Mouse (Mus musculus) intestine, postnatal 0 days (tissue): ENCODE results near the gene Pfn2. TPM values are rescaled to one million over a fixed set of nuclear protein-coding genes. Genes with fewer than 3 reads are reported as not detected.
A peak's percentile ranks its signal among the peaks of the same experiment; 100 is the strongest.
"Not testable (repeated sequence)": the region's sequence is repeated elsewhere in the genome, so short reads cannot be mapped to it uniquely, and the experiment has no call there.

Experiments used
- ATAC-seq: fragments of 200-750 bp; cut with Nextera tagmentation; 2 replicates; pipeline ENCODE4 v1.8.0; 2017; ENCODE audit warnings: mild to moderate bottlenecking, moderate TSS enrichment, moderate library complexity
- H3K27ac ChIP-seq: fragments of 300-500 bp; sonication (generic); 2 replicates; pipeline ENCODE4 v1.5.1; 2014; ENCODE audit warnings: mild to moderate bottlenecking, low read depth, low read length, moderate library complexity
- H3K27me3 ChIP-seq: fragments of 300-500 bp; sonication (generic); replicated peaks from 2 replicates; pipeline ENCODE4 v1.6.1; 2014; ENCODE audit warnings: low read length, mixed read lengths; ENCODE audit not compliant: control insufficient read depth, insufficient read depth
- H3K36me3 ChIP-seq: fragments of 300-500 bp; sonication (generic); 2 replicates; pipeline ENCODE4 v1.6.1; 2014; ENCODE audit warnings: mild to moderate bottlenecking, moderate library complexity; ENCODE audit not compliant: control insufficient read depth, insufficient read depth
- H3K4me1 ChIP-seq: fragments of 300-500 bp; sonication (generic); replicated peaks from 2 replicates; pipeline ENCODE4 v1.6.1; 2014; ENCODE audit warnings: antibody characterized with exemption, low read length, mixed read lengths; ENCODE audit not compliant: control insufficient read depth, insufficient read depth
- H3K4me2 ChIP-seq: fragments of 300-500 bp; sonication (generic); replicated peaks from 2 replicates; pipeline ENCODE4 v1.6.1; 2014; ENCODE audit warnings: low read depth, mild to moderate bottlenecking, moderate library complexity
- H3K4me3 ChIP-seq: fragments of 300-500 bp; sonication (generic); 2 replicates; pipeline ENCODE4 v1.5.1; 2014; ENCODE audit warnings: low read depth, low read length
- H3K9ac ChIP-seq: fragments of 300-500 bp; sonication (generic); 2 replicates; pipeline ENCODE4 v1.6.1; 2014; ENCODE audit warnings: mild to moderate bottlenecking, low read depth, low read length
- H3K9me3 ChIP-seq: fragments of 300-500 bp; sonication (generic); 2 replicates; pipeline ENCODE4 v1.6.1; 2016; ENCODE audit warnings: mixed run types; ENCODE audit not compliant: control insufficient read depth
- CTCF ChIP-seq: sonication (generic); IDR thresholded peaks from 2 replicates; pipeline ENCODE4 v1.5.1; 2016; ENCODE audit warnings: low read depth, mild to moderate bottlenecking, control low read depth, antibody characterized with exemption, moderate library complexity
- WGBS: fragments of 180-500 bp; shearing (Covaris S2); extraction: QIAGEN DNeasy Blood & Tissue Kit; methylation state at CpG from one replicate; pipeline ENCODE4 v1.1.7; 2014; 5-methylcytosine and 5-hydroxymethylcytosine counted together
- polyA plus RNA-seq: library from polyadenylated mRNA; unstranded; fragments of >200 nt; fragmentation: Nextera tagmentation; extraction: Ambion mirVana; gene quantifications from 2 replicates; pipeline ENCODE4 v1.2.1, GENCODE M21; 2015

The Pfn2 gene
- polyA plus RNA-seq, 1 experiment from 2014 or later, result 41.5 TPM

DNA sequence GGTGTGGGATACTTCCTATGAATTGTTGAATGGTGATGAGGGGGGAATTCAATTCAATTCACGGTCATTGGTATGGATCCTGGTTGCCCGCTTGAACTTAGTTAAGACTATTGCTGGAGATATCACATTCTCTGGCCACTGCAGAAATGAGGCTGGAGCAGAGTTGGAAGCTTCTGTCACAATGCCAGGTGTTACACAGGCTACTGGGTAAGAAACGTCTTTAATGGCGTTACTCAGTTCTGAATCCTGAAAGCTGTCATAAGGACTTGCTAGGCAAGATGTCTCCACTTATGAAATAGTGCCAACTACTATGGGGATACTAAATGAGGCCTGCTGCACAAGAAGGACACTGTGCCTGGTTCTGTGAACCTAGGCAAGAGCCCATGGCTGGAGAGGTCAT, 11.0 kb downstream of the Pfn2 start:
- H3K4me1 ChIP-seq, result no peaks in the 10 kb centered on the region

GRCm38 (mm10) chr3:57833585-57833984, 14.3 kb downstream of the Pfn2 start:
- 94% methylated on average over 11 of the region's 11 CpGs for WGBS

More for the DNA sequence above, 11.0 kb downstream of the Pfn2 start:
- Histone ChIP-seq H3K4me3 (no peak overlapping the region), H3K27ac (no peak overlapping the region), H3K4me2 (no peak overlapping the region), H3K9ac (no peak overlapping the region), H3K36me3 (0 out of 2 replicates have a peak, but pooled peaks cover 8% of the 10 kb centered on the region), H3K27me3 (no peaks in the 10 kb centered on the region), H3K9me3 (no peaks in the 10 kb centered on the region)
- 93% methylated on average over 4 of the region's 4 CpGs for WGBS
- no peak for ATAC-seq
- no peak for TF ChIP-seq CTCF

DNA sequence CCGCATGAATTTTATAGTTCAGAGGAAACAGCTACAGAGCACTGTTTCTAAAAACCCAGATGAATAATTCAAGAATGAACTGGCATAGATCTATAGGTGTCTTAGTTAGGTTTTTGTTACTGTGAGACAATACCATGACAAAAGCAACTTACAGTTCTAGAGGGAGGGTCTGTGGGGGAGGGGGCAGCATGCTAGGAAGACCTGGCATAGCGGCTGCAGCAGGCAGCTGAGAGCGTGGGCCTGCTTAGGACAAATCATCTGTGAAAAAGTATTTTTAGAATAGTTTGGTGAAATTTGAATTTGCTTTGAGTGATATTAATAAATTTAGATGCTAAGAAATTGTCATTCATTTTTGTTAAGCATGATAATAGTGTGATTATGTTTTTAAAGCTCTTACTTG, 22.0 kb downstream of the Pfn2 start:
- H3K9ac ChIP-seq, result no peak overlapping the region
- WGBS, result 91% methylated on average over 3 of the region's 3 CpGs

More at GRCm38 (mm10) chr3:57833585-57833984, 14.3 kb downstream of the Pfn2 start:
- H3K9me3 ChIP-seq, result no peaks in the 10 kb centered on the region
- TF ChIP-seq CTCF, result no peak
- H3K4me2 ChIP-seq, result no peak overlapping the region
- H3K36me3 ChIP-seq, result peaks cover 16% of the 10 kb centered on the region; the same call in 1 of the 2 replicates
- ATAC-seq, result no peak
- no peak overlapping the region for H3K27ac ChIP-seq
- H3K4me3 ChIP-seq, result no peak overlapping the region
- H3K27me3 ChIP-seq, result no peaks in the 10 kb centered on the region
- H3K9ac ChIP-seq, result no peak overlapping the region
- no peaks in the 10 kb centered on the region for H3K4me1 ChIP-seq

DNA sequence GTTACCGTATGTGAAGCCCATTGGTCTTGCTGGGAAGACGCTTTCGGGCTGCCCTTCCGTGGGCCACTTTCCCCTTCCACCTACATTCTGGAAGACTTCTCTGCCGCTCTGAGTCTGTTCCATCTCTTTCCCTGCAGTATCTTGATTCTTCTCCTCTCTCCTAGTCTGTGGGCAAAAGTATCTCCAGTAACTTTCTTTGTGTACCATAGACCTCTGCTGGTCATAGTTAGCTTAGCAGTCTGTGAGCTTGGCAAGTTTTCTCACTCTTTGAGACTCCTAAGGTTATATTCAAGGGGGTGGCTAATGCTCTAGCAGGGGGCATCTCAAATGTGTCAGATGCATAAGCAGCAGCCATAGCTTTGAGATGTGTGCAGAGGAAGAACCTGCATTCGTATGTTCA, 32.4 kb downstream of the Pfn2 start:
- no peak overlapping the region for H3K27ac ChIP-seq
- H3K9ac ChIP-seq, result no peak overlapping the region
- no peaks in the 10 kb centered on the region for H3K27me3 ChIP-seq
- no peaks in the 10 kb centered on the region for H3K36me3 ChIP-seq
- peak; percentile 77 for TF ChIP-seq CTCF
- no peaks in the 10 kb centered on the region for H3K4me1 ChIP-seq
- 86% methylated on average over 6 of the region's 6 CpGs for WGBS
- no peak overlapping the region for H3K4me2 ChIP-seq
- no peak overlapping the region for H3K4me3 ChIP-seq
- ATAC-seq, result no peak
- H3K9me3 ChIP-seq, result no peaks in the 10 kb centered on the region

More for the DNA sequence above, 22.0 kb downstream of the Pfn2 start:
- H3K4me3 ChIP-seq, result no peak overlapping the region
- ATAC-seq, result no peak
- TF ChIP-seq CTCF, result no peak
- no peak overlapping the region for H3K27ac ChIP-seq
- no peaks in the 10 kb centered on the region for H3K4me1 ChIP-seq
- H3K9me3 ChIP-seq, result no peaks in the 10 kb centered on the region
- no peak overlapping the region for H3K4me2 ChIP-seq
- H3K36me3 ChIP-seq, result peaks cover 8% of the 10 kb centered on the region; the same call in 1 of the 2 replicates
- no peaks in the 10 kb centered on the region for H3K27me3 ChIP-seq

DNA sequence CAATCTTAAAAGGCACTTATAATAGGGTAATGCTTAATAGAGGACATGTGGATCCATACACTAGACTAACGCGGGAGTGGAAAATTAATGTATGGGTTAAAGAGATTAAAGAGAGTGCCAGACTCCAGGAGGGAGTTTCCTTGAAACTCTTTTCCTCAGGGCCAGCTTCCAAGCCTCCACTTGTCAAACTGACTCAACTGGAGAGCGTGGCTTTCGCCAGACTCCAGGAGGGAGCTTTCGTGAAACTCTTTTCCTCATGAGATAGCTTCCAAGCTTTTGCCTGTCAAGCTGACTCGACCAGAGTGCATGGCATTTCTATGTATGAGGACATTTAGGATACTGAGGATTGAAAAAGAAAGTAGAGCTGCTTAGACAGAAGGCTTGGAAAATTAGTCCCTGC, 52.8 kb downstream of the Pfn2 start:
- 48% methylated on average over 6 of the region's 6 CpGs for WGBS
- Histone ChIP-seq H3K27ac (peak overlapping the region; percentile 28; the same call in 1 of the 2 replicates), H3K4me2 (peak overlapping the region; percentile 27; the same call in 1 of the 2 replicates)
- H3K4me1 ChIP-seq, H3K36me3 ChIP-seq, ATAC-seq, H3K9ac ChIP-seq, H3K4me3 ChIP-seq, H3K9me3 ChIP-seq, H3K27me3 ChIP-seq: not testable (repeated sequence)

Other genes with a start within 250 kb of the Pfn2 start
- 71.0 and 72.5 TPM in 2 replicates for gene Commd2, start 196.4 kb downstream of the Pfn2 start, polyA plus RNA-seq
- not detected in 2 replicates for gene Ankub1, start 155.3 kb downstream of the Pfn2 start, polyA plus RNA-seq
- 112 and 130 TPM in 2 replicates for gene Rnf13, start 112.0 kb downstream of the Pfn2 start, polyA plus RNA-seq